Mouse (Mus musculus) left cerebral cortex, postnatal 10 days (tissue): ENCODE data around the gene Mnt. TPM values are rescaled to one million over a fixed set of nuclear protein-coding genes. Genes with fewer than 3 reads are reported as not detected.

Experiments
- DNase-seq, 2 experiments: peaks; one replicate each; pipeline ENCODE4 v3.0.0; 2021 to 2022; ENCODE audit warnings: low spot score in 2 of 2, mixed read lengths in 1 of 2; ENCODE audit errors: extremely low spot score in 1 of 2
- intact Hi-C: fragments of 180-260 bp; cut with DNase I; formaldehyde crosslinking; loops from one replicate; pipeline ENCODE4 v1.15.1; 2025
- total RNA-seq, 2 experiments: library from RNA; stranded (reverse); gene quantifications; 2 replicates each; pipeline ENCODE4 v1.2.3; 2021

The Mnt gene
- total RNA-seq, 2 experiments from 2014 or later, result 33.5 to 34.9 TPM

GRCm38 (mm10) chr11:74842045-74842444 lies 11.3 kb downstream of the Mnt start:
- intact Hi-C loops, result no loop called here
- DNase-seq, result peak in 1 of 2 experiments; percentile 26

- intact Hi-C loops, result no loop called here
- peak in 1 of 2 experiments; percentile 49 for DNase-seq
These were observed 12.1 kb downstream of the Mnt start for GRCm38 (mm10) chr11:74842656-74843434.

- intact Hi-C loops, result no loop called here
These were observed 12.7 kb downstream of the Mnt start for GRCm38 (mm10) chr11:74843435-74843714.

GRCm38 (mm10) chr11:74843761-74844160 lies 13.0 kb downstream of the Mnt start:
- intact Hi-C loops, result no loop called here
- no peak for DNase-seq

More at GRCm38 (mm10) chr11:74843435-74843714, 12.7 kb downstream of the Mnt start:
- DNase-seq, result no peak

GRCm38 (mm10) chr11:74845784-74846183 lies 15.1 kb downstream of the Mnt start:
- no peak for DNase-seq
- intact Hi-C loops, result no loop called here

- intact Hi-C loops, result loop anchor here (1.0 kb wide), 1 partner anchor 27 kb away; no protein-coding TSS in a partner anchor
- peak; percentile 54 to 83 for DNase-seq
These were observed 17.3 kb downstream of the Mnt start for GRCm38 (mm10) chr11:74847919-74848521.

- DNase-seq, result no peak
- intact Hi-C loops, result no loop called here
These were observed 20.4 kb downstream of the Mnt start for GRCm38 (mm10) chr11:74850998-74851661.

GRCm38 (mm10) chr11:74857756-74858155 lies 27.0 kb downstream of the Mnt start:
- intact Hi-C loops, result no loop called here

GRCm38 (mm10) chr11:74862129-74862528 lies 31.4 kb downstream of the Mnt start:
- no peak for DNase-seq
- intact Hi-C loops, result no loop called here

More at GRCm38 (mm10) chr11:74857756-74858155, 27.0 kb downstream of the Mnt start:
- peak in 1 of 2 experiments; percentile 26 for DNase-seq

GRCm38 (mm10) chr11:74863471-74863870 lies 32.8 kb downstream of the Mnt start:
- peak in 1 of 2 experiments; percentile 47 for DNase-seq
- intact Hi-C loops, result no loop called here

GRCm38 (mm10) chr11:74864421-74864820 lies 33.7 kb downstream of the Mnt start:
- DNase-seq, result peak in 1 of 2 experiments; percentile 15
- intact Hi-C loops, result no loop called here

- peak in 1 of 2 experiments; percentile 27 for DNase-seq
These were observed 34.5 kb downstream of the Mnt start for GRCm38 (mm10) chr11:74865252-74865651.

GRCm38 (mm10) chr11:74866640-74867039 lies 35.9 kb downstream of the Mnt start:
- intact Hi-C loops, result no loop called here
- DNase-seq, result peak; percentile 58 to 77

More at GRCm38 (mm10) chr11:74865252-74865651, 34.5 kb downstream of the Mnt start:
- intact Hi-C loops, result no loop called here

- DNase-seq, result peak in 1 of 2 experiments; percentile 21
- intact Hi-C loops, result no loop called here
These were observed 36.5 kb downstream of the Mnt start for GRCm38 (mm10) chr11:74867181-74867580.

- intact Hi-C loops, result no loop called here
These were observed 37.5 kb downstream of the Mnt start for GRCm38 (mm10) chr11:74868046-74868760.

GRCm38 (mm10) chr11:74869603-74870002 lies 38.9 kb downstream of the Mnt start:
- intact Hi-C loops, result no loop called here
- peak in 1 of 2 experiments; percentile 13 for DNase-seq

More at GRCm38 (mm10) chr11:74868046-74868760, 37.5 kb downstream of the Mnt start:
- DNase-seq, result peak in 1 of 2 experiments; percentile 52

- DNase-seq, result no peak
- intact Hi-C loops, result no loop called here
These were observed 39.8 kb downstream of the Mnt start for GRCm38 (mm10) chr11:74870544-74870943.

GRCm38 (mm10) chr11:74870991-74871622 lies 40.4 kb downstream of the Mnt start:
- DNase-seq, result peak in 1 of 2 experiments; percentile 61
- intact Hi-C loops, result no loop called here
